Mouse (Mus musculus): Measurements from ENCODE around the gene Slc25a45. TPM values are rescaled to one million over a fixed set of nuclear protein-coding genes. Genes with fewer than 3 reads are reported as not detected.

Slc25a45 gene
- polyA plus RNA-seq, 1 experiment = 0.48 TPM

GRCm38 (mm10) chr19:5929634-5930596 is 52.3 kb downstream of the Slc25a45 start:
- Histone ChIP-seq H3K4me1 (ENCODE audit: control insufficient read depth, insufficient read depth, low read length) (peaks cover 2% of the 10 kb centered on the region), H3K27ac (ENCODE audit: insufficient read depth, low read length) (no peak overlapping the region), H3K9ac (ENCODE audit: low read depth, poor library complexity, severe bottlenecking) (no peak overlapping the region), H3K27me3 (ENCODE audit: control insufficient read depth, insufficient read depth, low read length, poor library complexity, severe bottlenecking) (no peaks in the 10 kb centered on the region), H3K4me3 (ENCODE audit: low read depth, low read length) (no peak overlapping the region), H3K36me3 (ENCODE audit: control insufficient read depth, insufficient read depth, low read length, poor library complexity, severe bottlenecking) (no peaks in the 10 kb centered on the region), H3K9me3 (replicated peaks; ENCODE audit: control insufficient read depth, insufficient read depth, low read length, poor library complexity, severe bottlenecking) (no peaks in the 10 kb centered on the region)
- TF ChIP-seq CTCF (IDR thresholded peaks at IDR 0.05; ENCODE audit: low read depth, low read length) = no peak
- no peak for TF ChIP-seq POLR2A (IDR thresholded peaks at IDR 0.05; ENCODE audit: insufficient read depth, low read length)
- TF ChIP-seq EP300 (IDR thresholded peaks at IDR 0.05; ENCODE audit: insufficient read depth, low read depth, low read length) = no peak

- H3K27me3 ChIP-seq (ENCODE audit: control insufficient read depth, insufficient read depth, low read length, poor library complexity, severe bottlenecking) = no peaks in the 10 kb centered on the region
- TF ChIP-seq EP300 (IDR thresholded peaks at IDR 0.05; ENCODE audit: insufficient read depth, low read depth, low read length) (no peak), CTCF (IDR thresholded peaks at IDR 0.05; ENCODE audit: low read depth, low read length) (no peak), POLR2A (IDR thresholded peaks at IDR 0.05; ENCODE audit: insufficient read depth, low read length) (no peak)
- H3K36me3 ChIP-seq (ENCODE audit: control insufficient read depth, insufficient read depth, low read length, poor library complexity, severe bottlenecking) = no peaks in the 10 kb centered on the region
- no peak overlapping the region for H3K9ac ChIP-seq (ENCODE audit: low read depth, poor library complexity, severe bottlenecking)
- H3K9me3 ChIP-seq (replicated peaks; ENCODE audit: control insufficient read depth, insufficient read depth, low read length, poor library complexity, severe bottlenecking) = no peaks in the 10 kb centered on the region
- H3K4me1 ChIP-seq (ENCODE audit: control insufficient read depth, insufficient read depth, low read length) = no peaks in the 10 kb centered on the region
- no peak overlapping the region for H3K27ac ChIP-seq (ENCODE audit: insufficient read depth, low read length)
- no peak overlapping the region for H3K4me3 ChIP-seq (ENCODE audit: low read depth, low read length)
These were observed 57.7 kb downstream of the Slc25a45 start for GRCm38 (mm10) chr19:5935266-5935665.

Other genes starting within 250 kb of the Slc25a45 start
- gene Rela, start 240.3 kb upstream of the Slc25a45 start, polyA plus RNA-seq (2011; ENCODE audit: insufficient read depth, insufficient read length, low read depth, missing spikeins) = 28.5 and 32.9 TPM in 2 replicates
- 13.7 and 19.1 TPM in 2 replicates for gene Sipa1, start 214.1 kb upstream of the Slc25a45 start, polyA plus RNA-seq (2011; ENCODE audit: insufficient read depth, insufficient read length, low read depth, missing spikeins)
- gene Map3k11, start 189.1 kb upstream of the Slc25a45 start, polyA plus RNA-seq (2011; ENCODE audit: insufficient read depth, insufficient read length, low read depth, missing spikeins) = 25.8 and 27.8 TPM in 2 replicates
- 39.7 and 43.7 TPM in 2 replicates for gene Pcnx3, start 188.9 kb upstream of the Slc25a45 start, polyA plus RNA-seq (2011; ENCODE audit: insufficient read depth, insufficient read length, low read depth, missing spikeins)
- gene Kcnk7, start 173.4 kb upstream of the Slc25a45 start, polyA plus RNA-seq (2011; ENCODE audit: insufficient read depth, insufficient read length, low read depth, missing spikeins) = not detected in 2 replicates
- 4.3 and 5.4 TPM in 2 replicates for gene Ehbp1l1, start 151.5 kb upstream of the Slc25a45 start, polyA plus RNA-seq (2011; ENCODE audit: insufficient read depth, insufficient read length, low read depth, missing spikeins)
- 13.1 and 14.6 TPM in 2 replicates for gene Fam89b, start 148.2 kb upstream of the Slc25a45 start, polyA plus RNA-seq (2011; ENCODE audit: insufficient read depth, insufficient read length, low read depth, missing spikeins)
- gene Ltbp3, start 136.9 kb upstream of the Slc25a45 start, polyA plus RNA-seq (2011; ENCODE audit: insufficient read depth, insufficient read length, low read depth, missing spikeins) = 5.9 and 8.2 TPM in 2 replicates
- gene Scyl1, start 106.4 kb upstream of the Slc25a45 start, polyA plus RNA-seq (2011; ENCODE audit: insufficient read depth, insufficient read length, low read depth, missing spikeins) = 37.1 and 42.8 TPM in 2 replicates
- gene Frmd8, start 2.5 kb upstream of the Slc25a45 start, polyA plus RNA-seq (2011; ENCODE audit: insufficient read depth, insufficient read length, low read depth, missing spikeins) = 26.3 and 33.1 TPM in 2 replicates
- 1.9 and 3.6 TPM in 2 replicates for gene Tigd3, start 16.3 kb downstream of the Slc25a45 start, polyA plus RNA-seq (2011; ENCODE audit: insufficient read depth, insufficient read length, low read depth, missing spikeins)
- 129 and 137 TPM in 2 replicates for gene Dpf2, start 35.2 kb downstream of the Slc25a45 start, polyA plus RNA-seq (2011; ENCODE audit: insufficient read depth, insufficient read length, low read depth, missing spikeins)
- 0.93 and 1.5 TPM in 2 replicates for gene Cdc42ep2, start 47.0 kb downstream of the Slc25a45 start, polyA plus RNA-seq (2011; ENCODE audit: insufficient read depth, insufficient read length, low read depth, missing spikeins)
- gene Pola2, start 86.4 kb downstream of the Slc25a45 start, polyA plus RNA-seq (2011; ENCODE audit: insufficient read depth, insufficient read length, low read depth, missing spikeins) = 95.9 and 97.3 TPM in 2 replicates
- not detected in 2 replicates for gene Slc22a20, start 108.3 kb downstream of the Slc25a45 start, polyA plus RNA-seq (2011; ENCODE audit: insufficient read depth, insufficient read length, low read depth, missing spikeins)
- gene Capn1, start 138.1 kb downstream of the Slc25a45 start, polyA plus RNA-seq (2011; ENCODE audit: insufficient read depth, insufficient read length, low read depth, missing spikeins) = 21.8 and 25.2 TPM in 2 replicates
- gene Syvn1, start 168.8 kb downstream of the Slc25a45 start, polyA plus RNA-seq (2011; ENCODE audit: insufficient read depth, insufficient read length, low read depth, missing spikeins) = 16.4 and 18.6 TPM in 2 replicates
- 44.9 and 65.1 TPM in 2 replicates for gene Mrpl49, start 180.0 kb downstream of the Slc25a45 start, polyA plus RNA-seq (2011; ENCODE audit: insufficient read depth, insufficient read length, low read depth, missing spikeins)
- gene Fau, start 180.0 kb downstream of the Slc25a45 start, polyA plus RNA-seq (2011; ENCODE audit: insufficient read depth, insufficient read length, low read depth, missing spikeins) = 1,239 and 1,271 TPM in 2 replicates
- gene Znhit2, start 183.4 kb downstream of the Slc25a45 start, polyA plus RNA-seq (2011; ENCODE audit: insufficient read depth, insufficient read length, low read depth, missing spikeins) = 6.5 and 8.9 TPM in 2 replicates
- 19.1 and 25.8 TPM in 2 replicates for gene Tm7sf2, start 190.6 kb downstream of the Slc25a45 start, polyA plus RNA-seq (2011; ENCODE audit: insufficient read depth, insufficient read length, low read depth, missing spikeins)
- gene Vps51, start 199.4 kb downstream of the Slc25a45 start, polyA plus RNA-seq (2011; ENCODE audit: insufficient read depth, insufficient read length, low read depth, missing spikeins) = 46.6 and 47.4 TPM in 2 replicates
- gene Tmem262, start 202.2 kb downstream of the Slc25a45 start, polyA plus RNA-seq (2011; ENCODE audit: insufficient read depth, insufficient read length, low read depth, missing spikeins) = not detected in 2 replicates
- gene Gm28374, start 204.4 kb downstream of the Slc25a45 start, polyA plus RNA-seq (2011; ENCODE audit: insufficient read depth, insufficient read length, low read depth, missing spikeins) = not detected in 2 replicates
- 34.2 and 49.7 TPM in 2 replicates for gene Zfpl1, start 207.1 kb downstream of the Slc25a45 start, polyA plus RNA-seq (2011; ENCODE audit: insufficient read depth, insufficient read length, low read depth, missing spikeins)
- gene Cdca5, start 207.2 kb downstream of the Slc25a45 start, polyA plus RNA-seq (2011; ENCODE audit: insufficient read depth, insufficient read length, low read depth, missing spikeins) = 47.7 and 50.5 TPM in 2 replicates
- 5.9 and 6.3 TPM in 2 replicates for gene AC131692.1, start 216.6 kb downstream of the Slc25a45 start, polyA plus RNA-seq (2011; ENCODE audit: insufficient read depth, insufficient read length, low read depth, missing spikeins)
- gene Naaladl1, start 228.0 kb downstream of the Slc25a45 start, polyA plus RNA-seq (2011; ENCODE audit: insufficient read depth, insufficient read length, low read depth, missing spikeins) = 2.9 and 3.5 TPM in 2 replicates
- 13.5 and 17.6 TPM in 2 replicates for gene Sac3d1, start 240.8 kb downstream of the Slc25a45 start, polyA plus RNA-seq (2011; ENCODE audit: insufficient read depth, insufficient read length, low read depth, missing spikeins)